In genomic region chr3:34328865-34329264, GRCm38 (mm10) we compare ENCODE assay signal across 9 mouse cellular contexts.
A peak's percentile ranks its signal among the peaks of the same experiment; 100 is the strongest.
DNase-seq lines count a peak whose midpoint lies in the region; ATAC-seq and TF ChIP-seq lines count a peak whose summit lies in the region.
"Had no signal": no experiment of that assay in that cellular context is flagged by ENCODE, and none has a peak within 500 bp of the region (broad histone marks: within the 10 kb centered on the region; RNA-seq: fewer than 3 reads in every experiment).

No protein-coding gene starts in this region.

- no peaks in the 10 kb centered on the region; the same call in 1 of the 2 replicates for H3K4me1 ChIP-seq in kidney, adult 2 months (ENCODE audit: control insufficient read depth, insufficient read depth, low read length)
- peaks cover 4% of the 10 kb centered on the region; the same call in 1 of the 2 replicates for H3K4me1 ChIP-seq in kidney, embryonic 14.5 days (ENCODE audit: control insufficient read depth, insufficient read depth, low read length)
- no peaks in the 10 kb centered on the region for H3K4me1 ChIP-seq in ES-Bruce4 (ENCODE audit: control insufficient read depth, insufficient read depth, low read length)
- H3K4me1 ChIP-seq in embryonic facial prominence, embryonic 14.5 days (ENCODE audit: control insufficient read depth, insufficient read depth, low read length) = no peaks in the 10 kb centered on the region
- H3K4me1 ChIP-seq: liver, embryonic 13.5 days had no signal

- no peak for TF ChIP-seq EP300 in ES-Bruce4 (IDR thresholded peaks at IDR 0.05; ENCODE audit: insufficient read depth, low read depth, low read length)

- H3K4me2 ChIP-seq in kidney, embryonic 14.5 days (replicated peaks; ENCODE audit: low read depth, low read length) = no peak overlapping the region
- no peak overlapping the region for H3K4me2 ChIP-seq in embryonic facial prominence, embryonic 14.5 days (ENCODE audit: low read depth, low read length)
- H3K4me2 ChIP-seq: liver, embryonic 13.5 days had no signal

- peak; percentile 55 for TF ChIP-seq CTCF in kidney, adult 2 months (conservative IDR thresholded peaks at IDR 0.05; ENCODE audit: insufficient read depth, insufficient read length, low read depth, low read length)
- TF ChIP-seq CTCF in ES-Bruce4 (IDR thresholded peaks at IDR 0.05; ENCODE audit: low read depth, low read length) = peak; percentile 55

- TF ChIP-seq POLR2A in kidney, adult 2 months (IDR thresholded peaks at IDR 0.05; ENCODE audit: low read depth, low read length) = no peak
- TF ChIP-seq POLR2A in ES-Bruce4 (IDR thresholded peaks at IDR 0.05; ENCODE audit: insufficient read depth, low read length) = no peak

- DNase-seq in kidney, adult 2 months = peak; percentile 37
- DNase-seq in adrenal gland, adult 8-10 months = peak; percentile 4
- peak; percentile 77 for DNase-seq in embryonic facial prominence, embryonic 14.5 days (ENCODE audit: low spot score)
- DNase-seq in left cerebral cortex, postnatal 25 days (ENCODE audit: low spot score in 2 of 2) = peak; percentile 34 to 58
- no peak for DNase-seq in spleen, postnatal 10 days (ENCODE audit: low spot score in 2 of 2)
- DNase-seq: liver, embryonic 13.5 days had no signal

- H3K27me3 ChIP-seq in kidney, adult 2 months (replicated peaks; ENCODE audit: control insufficient read depth, insufficient read depth, low read length) = 0 out of 2 replicates have a peak, but pooled peaks cover 1% of the 10 kb centered on the region
- H3K27me3 ChIP-seq in kidney, embryonic 14.5 days (ENCODE audit: control insufficient read depth, insufficient read depth, low read length) = peaks cover 3% of the 10 kb centered on the region; the same call in 1 of the 2 replicates
- no peaks in the 10 kb centered on the region for H3K27me3 ChIP-seq in ES-Bruce4 (ENCODE audit: control insufficient read depth, insufficient read depth, low read length, poor library complexity, severe bottlenecking)
- no peaks in the 10 kb centered on the region; the same call in 1 of the 2 replicates for H3K27me3 ChIP-seq in embryonic facial prominence, embryonic 14.5 days (replicated peaks; ENCODE audit: control insufficient read depth, insufficient read depth, low read length)
- H3K27me3 ChIP-seq: liver, embryonic 13.5 days had no signal

- no peak overlapping the region for H3K4me3 ChIP-seq in kidney, adult 2 months (ENCODE audit: insufficient read depth, low read depth, low read length)
- no peak overlapping the region for H3K4me3 ChIP-seq in kidney, embryonic 14.5 days (ENCODE audit: low read length)
- H3K4me3 ChIP-seq in ES-Bruce4 (ENCODE audit: low read depth, low read length) = no peak overlapping the region
- H3K4me3 ChIP-seq in embryonic facial prominence, embryonic 14.5 days (ENCODE audit: low read depth, low read length) = no peak overlapping the region
- H3K4me3 ChIP-seq: liver, embryonic 13.5 days had no signal

- WGBS in kidney, adult 2 months = 21% methylated on average over 2 of the region's 2 CpGs
- 26% methylated on average over 2 of the region's 2 CpGs for WGBS in kidney, embryonic 14.5 days
- WGBS in embryonic facial prominence, embryonic 14.5 days = 16% methylated on average over 2 of the region's 2 CpGs

- no peak overlapping the region for H3K9ac ChIP-seq in kidney, embryonic 14.5 days (ENCODE audit: low read depth, low read length)
- H3K9ac ChIP-seq in ES-Bruce4 (ENCODE audit: low read depth, poor library complexity, severe bottlenecking) = no peak overlapping the region
- no peak overlapping the region for H3K9ac ChIP-seq in embryonic facial prominence, embryonic 14.5 days (ENCODE audit: low read depth, low read length)
- H3K9ac ChIP-seq: liver, embryonic 13.5 days had no signal

- no peaks in the 10 kb centered on the region for H3K36me3 ChIP-seq in kidney, adult 2 months (ENCODE audit: control insufficient read depth, insufficient read depth, low read length)
- no peaks in the 10 kb centered on the region for H3K36me3 ChIP-seq in kidney, embryonic 14.5 days (ENCODE audit: control insufficient read depth, insufficient read depth, low read length)
- no peaks in the 10 kb centered on the region for H3K36me3 ChIP-seq in ES-Bruce4 (ENCODE audit: control insufficient read depth, insufficient read depth, low read length, poor library complexity, severe bottlenecking)
- no peaks in the 10 kb centered on the region for H3K36me3 ChIP-seq in embryonic facial prominence, embryonic 14.5 days (ENCODE audit: control insufficient read depth, insufficient read depth, low read length)
- H3K36me3 ChIP-seq: liver, embryonic 13.5 days had no signal

- ATAC-seq in kidney, embryonic 14.5 days (ENCODE audit: low FRiP score, low TSS enrichment) = no peak
- ATAC-seq in embryonic facial prominence, embryonic 14.5 days (ENCODE audit: low read depth) = no peak
- ATAC-seq in megakaryocyte, adult 5-6 weeks (ENCODE audit: poor library complexity, severe bottlenecking) = no peak

- H3K9me3 ChIP-seq in kidney, embryonic 14.5 days (ENCODE audit: control insufficient read depth, low read length) = no peaks in the 10 kb centered on the region
- H3K9me3 ChIP-seq in ES-Bruce4 (replicated peaks; ENCODE audit: control insufficient read depth, insufficient read depth, low read length, poor library complexity, severe bottlenecking) = no peaks in the 10 kb centered on the region
- H3K9me3 ChIP-seq in embryonic facial prominence, embryonic 14.5 days (ENCODE audit: control insufficient read depth, low read length) = no peaks in the 10 kb centered on the region
- H3K9me3 ChIP-seq: liver, embryonic 13.5 days had no signal

- intact Hi-C loops in left cerebral cortex, postnatal 25 days (cut with DNase I) = loop anchor here (5.0 kb wide), 1 partner anchor 308 kb away; no protein-coding TSS in a partner anchor

- no peak overlapping the region for H3K27ac ChIP-seq in kidney, adult 2 months (ENCODE audit: insufficient read depth, low read depth, low read length)
- H3K27ac ChIP-seq in kidney, embryonic 14.5 days (ENCODE audit: low read depth, low read length) = no peak overlapping the region
- no peak overlapping the region for H3K27ac ChIP-seq in ES-Bruce4 (ENCODE audit: insufficient read depth, low read length)
- no peak overlapping the region for H3K27ac ChIP-seq in embryonic facial prominence, embryonic 14.5 days (replicated peaks; ENCODE audit: low read depth, low read length)
- H3K27ac ChIP-seq: liver, embryonic 13.5 days had no signal

Comparison
In these comparisons a context has a peak if more than half of its experiments do, and no peak if none do; other contexts are left out.
1. DNase-seq: peak in kidney, adult 2 months (single experiment), adrenal gland, adult 8-10 months (single experiment), embryonic facial prominence, embryonic 14.5 days (single experiment) and left cerebral cortex, postnatal 25 days (2 of 2); none in spleen, postnatal 10 days (0 of 2).